In the genomic region with DNA sequence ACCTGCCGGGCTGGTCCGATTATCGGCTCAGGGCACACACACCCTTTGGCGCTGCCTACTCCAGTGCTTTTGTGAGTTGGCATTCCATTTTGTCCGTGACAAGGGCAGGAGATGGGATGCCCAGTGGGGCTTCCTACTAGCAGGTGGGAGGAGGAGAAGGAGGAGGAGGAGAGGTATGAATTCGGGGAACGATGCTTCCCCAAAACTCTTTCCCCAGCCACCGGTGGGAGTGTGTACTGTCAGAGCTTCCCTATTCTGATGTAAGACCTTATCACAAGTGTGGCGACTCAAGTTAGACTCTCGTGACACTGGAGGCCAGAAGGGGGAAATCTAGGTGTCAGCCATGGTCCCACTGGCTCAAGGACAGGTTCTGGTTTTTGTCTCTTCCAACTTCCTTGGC, we compare ENCODE assay signal across 25 mouse cellular contexts. TPM values are rescaled to one million over a fixed set of nuclear protein-coding genes. Genes with fewer than 3 reads are reported as not detected.
DNase-seq lines count a peak whose midpoint lies in the region; ATAC-seq and TF ChIP-seq lines count a peak whose summit lies in the region.
"Had no signal": no experiment of that assay in that cellular context is flagged by ENCODE, and none has a peak within 500 bp of the region (broad histone marks: within the 10 kb centered on the region; RNA-seq: fewer than 3 reads in every experiment).

No protein-coding gene starts in this region.

- DNase-seq in CH12.LX (ENCODE audit: extremely low read depth) (no peak), MEL-GATA-1-ER (ENCODE audit: extremely low read depth, low read depth) (peak; percentile 78), liver (no peak)
- DNase-seq in adrenal gland, postnatal 25 days = no peak
- DNase-seq: adrenal gland, postnatal 14 days; cerebellum, adult 18-20 months; cerebellum, postnatal 10 days; embryo, embryonic 11 days; gastrocnemius, postnatal 10 days; heart, adult 2 months; heart, postnatal 14 days had no signal

- no peaks in the 10 kb centered on the region for H3K9me3 ChIP-seq in CH12.LX (replicated peaks; ENCODE audit: low read length)
- H3K9me3 ChIP-seq in stomach, embryonic 16.5 days (replicated peaks; ENCODE audit: control insufficient read depth, low read length) = no peaks in the 10 kb centered on the region
- no peaks in the 10 kb centered on the region for H3K9me3 ChIP-seq in kidney, embryonic 14.5 days (ENCODE audit: control insufficient read depth, low read length)
- H3K9me3 ChIP-seq: embryonic facial prominence, embryonic 15.5 days; forebrain, embryonic 10.5 days; heart, embryonic 15.5 days had no signal

- no peaks in the 10 kb centered on the region for H3K27me3 ChIP-seq in CH12.LX (replicated peaks)
- no peaks in the 10 kb centered on the region for H3K27me3 ChIP-seq in stomach, embryonic 16.5 days (ENCODE audit: control insufficient read depth, insufficient read depth, low read length)
- H3K27me3 ChIP-seq in kidney, embryonic 14.5 days (ENCODE audit: control insufficient read depth, insufficient read depth, low read length) = no peaks in the 10 kb centered on the region
- H3K27me3 ChIP-seq: embryonic facial prominence, embryonic 15.5 days; heart, embryonic 15.5 days had no signal

- ATAC-seq in megakaryocyte, adult 5-6 weeks (ENCODE audit: poor library complexity, severe bottlenecking) = peak; percentile 83
- ATAC-seq in stomach, embryonic 16.5 days (ENCODE audit: insufficient read depth, low FRiP score) = no peak
- no peak for ATAC-seq in kidney, embryonic 14.5 days (ENCODE audit: low FRiP score, low TSS enrichment)
- ATAC-seq: forebrain, embryonic 14.5 days; hindbrain, embryonic 16.5 days; inflammation-experienced regulatory T-cells, adult 6 months had no signal

- H3K79me2 ChIP-seq in CH12.LX (replicated peaks; ENCODE audit: control insufficient read depth, extremely low read depth, insufficient read depth, poor library complexity, severe bottlenecking) = no peaks in the 10 kb centered on the region

- in situ Hi-C loops in CH12.LX (cut with MboI; ENCODE audit: low pct_ligation_motif_present, low pct_unique_long_range_greater_than_20kb, low sequenced_read_pairs) = no loop called here

- no peak for TF ChIP-seq POLR2A in CH12.LX (IDR thresholded peaks at IDR 0.05; ENCODE audit: low read depth, low read length)

- H3K27ac ChIP-seq in CH12.LX (ENCODE audit: insufficient read depth, low read depth) = no peak overlapping the region
- H3K27ac ChIP-seq in stomach, embryonic 16.5 days (ENCODE audit: low read length) = peak overlapping the region; percentile 35; the same call in 1 of the 2 replicates
- H3K27ac ChIP-seq in kidney, embryonic 14.5 days (ENCODE audit: low read depth, low read length) = no peak overlapping the region; the same call in 1 of the 2 replicates
- H3K27ac ChIP-seq: embryonic facial prominence, embryonic 15.5 days; forebrain, embryonic 10.5 days; heart, adult 2 months; heart, embryonic 15.5 days had no signal

- no peak overlapping the region for H3K4me3 ChIP-seq in CH12.LX (replicated peaks in 1 of 3; ENCODE audit: low read depth in 2 of 3, low read length in 2 of 3, poor library complexity in 1 of 3)
- no peak overlapping the region for H3K4me3 ChIP-seq in stomach, embryonic 16.5 days (replicated peaks; ENCODE audit: low read length)
- no peak overlapping the region for H3K4me3 ChIP-seq in kidney, embryonic 14.5 days (ENCODE audit: low read length)
- H3K4me3 ChIP-seq: embryonic facial prominence, embryonic 15.5 days; erythroblast, embryonic 14.5 days; forebrain, embryonic 10.5 days; heart, adult 2 months; heart, embryonic 15.5 days had no signal

- no peak overlapping the region for H3K9ac ChIP-seq in CH12.LX (ENCODE audit: insufficient read depth, low read depth)
- H3K9ac ChIP-seq in stomach, embryonic 16.5 days (ENCODE audit: low read length) = 0 out of 2 replicates have a peak overlapping the region, but pooled peaks have one; percentile 44
- H3K9ac ChIP-seq in kidney, embryonic 14.5 days (ENCODE audit: low read depth, low read length) = no peak overlapping the region
- H3K9ac ChIP-seq: embryonic facial prominence, embryonic 15.5 days; heart, embryonic 15.5 days had no signal

- no peaks in the 10 kb centered on the region for H3K36me3 ChIP-seq in CH12.LX (replicated peaks in 1 of 2; ENCODE audit: control insufficient read depth in 1 of 2, insufficient read depth in 1 of 2, low read length in 1 of 2)
- no peaks in the 10 kb centered on the region for H3K36me3 ChIP-seq in stomach, embryonic 16.5 days (ENCODE audit: control insufficient read depth, insufficient read depth, low read length)
- H3K36me3 ChIP-seq in kidney, embryonic 14.5 days (ENCODE audit: control insufficient read depth, insufficient read depth, low read length) = no peaks in the 10 kb centered on the region
- H3K36me3 ChIP-seq: embryonic facial prominence, embryonic 15.5 days; forebrain, embryonic 10.5 days; heart, embryonic 15.5 days had no signal

- no peak for TF ChIP-seq RAD21 in CH12.LX (IDR thresholded peaks at IDR 0.05; ENCODE audit: low read depth, low read length)

- TF ChIP-seq EP300 in CH12.LX (IDR thresholded peaks at IDR 0.05; ENCODE audit: low read length) = no peak

- H3K4me2 ChIP-seq in CH12.LX (ENCODE audit: insufficient read depth, low read depth, poor library complexity, severe bottlenecking) = no peak overlapping the region
- 0 out of 2 replicates have a peak overlapping the region, but pooled peaks have one; percentile 1 for H3K4me2 ChIP-seq in stomach, embryonic 16.5 days (ENCODE audit: low read depth, low read length)
- no peak overlapping the region for H3K4me2 ChIP-seq in kidney, embryonic 14.5 days (replicated peaks; ENCODE audit: low read depth, low read length)
- H3K4me2 ChIP-seq: embryonic facial prominence, embryonic 15.5 days; heart, embryonic 11.5 days; heart, embryonic 15.5 days had no signal

- H3K4me1 ChIP-seq in CH12.LX (ENCODE audit: control insufficient read depth in 1 of 2, insufficient read depth in 2 of 2) = peaks cover 4 to 9% of the 10 kb centered on the region in 2 experiments
- H3K4me1 ChIP-seq in stomach, embryonic 16.5 days (ENCODE audit: control insufficient read depth, insufficient read depth, low read length) = peaks cover 10% of the 10 kb centered on the region
- peaks cover 11% of the 10 kb centered on the region for H3K4me1 ChIP-seq in kidney, embryonic 14.5 days (ENCODE audit: control insufficient read depth, insufficient read depth, low read length)
- H3K4me1 ChIP-seq: forebrain, embryonic 10.5 days had no signal

- WGBS in stomach, embryonic 16.5 days = 74% methylated on average over 10 of the region's 10 CpGs
- 76% methylated on average over 10 of the region's 10 CpGs for WGBS in kidney, embryonic 14.5 days

- no peak for TF ChIP-seq CTCF in CH12.LX (conservative IDR thresholded peaks at IDR 0.05 in 1 of 2, IDR thresholded peaks at IDR 0.05 in 1 of 2; ENCODE audit: low read depth in 2 of 2, low read length in 2 of 2)

- dilution Hi-C loops in CH12.LX (cut with MboI; ENCODE audit: extremely low pct_ligation_motif_present, extremely low pct_unique_long_range_greater_than_20kb, low sequenced_read_pairs) = no loop called here

TF ChIP-seq in CH12.LX, 34 proteins besides CTCF, POLR2A, EP300 and RAD21 (continues in another document):
- TF ChIP-seq BHLHE40 (IDR thresholded peaks at IDR 0.05; ENCODE audit: low read depth, low read length) = peak; percentile 37; the same call in 1 of the 2 replicates

RNA-seq across cellular contexts. Expression of a gene that starts 4.5 kb away (rescaled TPM):
- total RNA-seq in CH12.LX (2012; rRNA removed) = not detected in 2 replicates
- total RNA-seq in CH12.LX (2014; rRNA removed) = not detected in 2 replicates
- polyA plus RNA-seq in CH12.LX (2012; ENCODE audit: insufficient read length, low read depth) = not detected in 2 replicates
- total RNA-seq in megakaryocyte, adult 5-6 weeks (2015) = not detected in 2 replicates
- 0.04 TPM in 1 of 2 replicates, not detected in the other for total RNA-seq in megakaryocyte, adult 5-6 weeks (2017)
- polyA plus RNA-seq in stomach, embryonic 16.5 days (2015; fragmentation: Nextera tagmentation; extraction: Ambion mirVana) = 6.1 and 6.3 TPM in 2 replicates
- total RNA-seq in adrenal gland, postnatal 25 days (2021) = 3.7 and 5.3 TPM in 2 replicates
- 1.0 and 1.4 TPM in 2 replicates for polyA plus RNA-seq in kidney, embryonic 14.5 days (2014; fragmentation: Nextera tagmentation; extraction: Ambion mirVana)
- polyA plus RNA-seq: erythroblast, embryonic 14.5 days; forebrain, embryonic 10.5 days; heart, embryonic 11.5 days; inflammation-experienced regulatory T-cells, adult 6 months had no signal

RNA-seq across cellular contexts. Expression of a gene that starts 19.0 kb away (rescaled TPM):
- total RNA-seq in CH12.LX (2012; rRNA removed) (not detected in 2 replicates), CH12.LX (2014; rRNA removed) (not detected in 2 replicates)
- not detected in 2 replicates for polyA plus RNA-seq in CH12.LX (2012; ENCODE audit: insufficient read length, low read depth)
- total RNA-seq in megakaryocyte, adult 5-6 weeks (2015) = 10.8 and 20.9 TPM in 2 replicates
- total RNA-seq in megakaryocyte, adult 5-6 weeks (2017) = 6.7 and 8.1 TPM in 2 replicates
- polyA plus RNA-seq in stomach, embryonic 16.5 days (2015; fragmentation: Nextera tagmentation; extraction: Ambion mirVana) = 6.5 and 8.7 TPM in 2 replicates
- 0.48 and 1.4 TPM in 2 replicates for total RNA-seq in adrenal gland, postnatal 25 days (2021)
- polyA plus RNA-seq in kidney, embryonic 14.5 days (2014; fragmentation: Nextera tagmentation; extraction: Ambion mirVana) = not detected in 2 replicates
- polyA plus RNA-seq: C2C12; embryonic facial prominence, embryonic 11.5 days; erythroblast, embryonic 14.5 days; forebrain, embryonic 10.5 days; forebrain, embryonic 14.5 days; heart, embryonic 11.5 days; hindbrain, embryonic 11.5 days; hindbrain, embryonic 16.5 days had no signal

RNA-seq across cellular contexts. Expression of a gene that starts 22.6 kb away (rescaled TPM):
- 80.9 and 90.4 TPM in 2 replicates for total RNA-seq in CH12.LX (2012; rRNA removed)
- 127 and 128 TPM in 2 replicates for total RNA-seq in CH12.LX (2014; rRNA removed)
- polyA plus RNA-seq in CH12.LX (2012; ENCODE audit: insufficient read length, low read depth) = 372 and 423 TPM in 2 replicates
- 44.6 and 55.2 TPM in 2 replicates for total RNA-seq in megakaryocyte, adult 5-6 weeks (2015)
- total RNA-seq in megakaryocyte, adult 5-6 weeks (2017) = 32.4 and 34.3 TPM in 2 replicates
- polyA plus RNA-seq in stomach, embryonic 16.5 days (2015; fragmentation: Nextera tagmentation; extraction: Ambion mirVana) = 117 and 132 TPM in 2 replicates
- 65.3 and 87.6 TPM in 2 replicates for total RNA-seq in adrenal gland, postnatal 25 days (2021)
- polyA plus RNA-seq in kidney, embryonic 14.5 days (2014; fragmentation: Nextera tagmentation; extraction: Ambion mirVana) = 135 and 171 TPM in 2 replicates

RNA-seq across cellular contexts. Expression of a gene that starts 42.9 kb away (rescaled TPM):
- not detected in 2 replicates for total RNA-seq in CH12.LX (2012; rRNA removed)
- not detected in 2 replicates for total RNA-seq in CH12.LX (2014; rRNA removed)
- polyA plus RNA-seq in CH12.LX (2012; ENCODE audit: insufficient read length, low read depth) = 0.74 and 0.87 TPM in 2 replicates
- not detected in 2 replicates for total RNA-seq in megakaryocyte, adult 5-6 weeks (2015)
- 0.73 TPM in 1 of 2 replicates, not detected in the other for total RNA-seq in megakaryocyte, adult 5-6 weeks (2017)
- 1.8 and 3.2 TPM in 2 replicates for polyA plus RNA-seq in stomach, embryonic 16.5 days (2015; fragmentation: Nextera tagmentation; extraction: Ambion mirVana)
- 1.9 TPM in 1 of 2 replicates, not detected in the other for total RNA-seq in adrenal gland, postnatal 25 days (2021)
- 0.89 and 3.8 TPM in 2 replicates for polyA plus RNA-seq in kidney, embryonic 14.5 days (2014; fragmentation: Nextera tagmentation; extraction: Ambion mirVana)
- polyA plus RNA-seq: C2C12; embryonic facial prominence, embryonic 11.5 days; erythroblast, embryonic 14.5 days; heart, adult 2 months had no signal

RNA-seq across cellular contexts. Expression of a gene that starts 46.1 kb away (rescaled TPM):
- 5.3 and 6.2 TPM in 2 replicates for total RNA-seq in CH12.LX (2012; rRNA removed)
- total RNA-seq in CH12.LX (2014; rRNA removed) = 2.0 and 2.6 TPM in 2 replicates
- polyA plus RNA-seq in CH12.LX (2012; ENCODE audit: insufficient read length, low read depth) = 1.6 and 2.2 TPM in 2 replicates
- 1.1 and 1.5 TPM in 2 replicates for total RNA-seq in megakaryocyte, adult 5-6 weeks (2015)
- 0.16 and 0.62 TPM in 2 replicates for total RNA-seq in megakaryocyte, adult 5-6 weeks (2017)
- polyA plus RNA-seq in stomach, embryonic 16.5 days (2015; fragmentation: Nextera tagmentation; extraction: Ambion mirVana) = 4.8 and 6.8 TPM in 2 replicates
- total RNA-seq in adrenal gland, postnatal 25 days (2021) = 4.9 and 5.0 TPM in 2 replicates
- 6.2 and 7.3 TPM in 2 replicates for polyA plus RNA-seq in kidney, embryonic 14.5 days (2014; fragmentation: Nextera tagmentation; extraction: Ambion mirVana)
